Mouse (Mus musculus) cerebellum, postnatal 14 days (tissue): Measurements from ENCODE around the gene Gm29609.

Source experiments
- DNase-seq, 2 experiments: peaks; one replicate each; pipeline ENCODE4 v3.0.0; 2021; ENCODE audit warnings: mixed read lengths in 2 of 2

Gm29609 gene

DNA sequence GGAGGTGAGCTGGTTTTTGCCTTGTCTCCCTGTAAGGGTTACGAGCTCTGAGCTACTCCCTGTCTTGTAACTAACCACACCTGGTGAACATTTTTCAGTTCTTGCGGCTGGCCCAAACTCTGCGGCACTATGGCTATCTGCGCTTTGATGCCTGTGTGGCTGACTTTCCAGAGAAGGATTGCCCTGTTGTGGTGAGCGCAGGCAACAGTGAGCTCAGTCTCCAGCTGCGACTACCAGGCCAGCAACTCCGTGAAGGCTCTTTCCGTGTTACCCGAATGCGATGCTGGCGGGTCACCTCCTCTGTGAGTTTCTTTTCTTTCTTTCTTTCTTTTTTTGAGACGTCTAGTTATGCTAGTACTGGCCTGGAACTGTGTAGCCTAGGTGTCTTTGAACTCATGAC is 17.4 kb upstream of the Gm29609 start:
- no peak for DNase-seq

DNA sequence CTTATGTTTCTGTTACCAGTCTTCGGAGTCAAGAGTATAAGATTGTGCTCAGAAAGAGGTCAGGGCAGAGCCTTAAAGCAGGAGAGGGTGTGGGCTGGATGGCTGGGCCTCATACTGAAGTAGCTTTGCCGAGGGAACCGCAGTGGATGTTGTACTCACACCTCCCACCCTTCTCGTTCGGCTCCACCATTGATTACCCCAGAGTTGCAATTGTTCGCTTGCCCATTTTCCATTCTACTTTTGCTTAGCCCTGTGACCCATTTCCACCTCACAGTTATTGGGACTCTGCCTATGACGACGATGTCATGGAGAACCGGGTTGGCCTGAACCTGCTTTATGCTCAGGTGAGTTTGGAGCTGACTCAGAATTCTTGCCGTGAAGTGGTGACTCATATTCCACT is 16.5 kb upstream of the Gm29609 start:
- DNase-seq, result no peak

DNA sequence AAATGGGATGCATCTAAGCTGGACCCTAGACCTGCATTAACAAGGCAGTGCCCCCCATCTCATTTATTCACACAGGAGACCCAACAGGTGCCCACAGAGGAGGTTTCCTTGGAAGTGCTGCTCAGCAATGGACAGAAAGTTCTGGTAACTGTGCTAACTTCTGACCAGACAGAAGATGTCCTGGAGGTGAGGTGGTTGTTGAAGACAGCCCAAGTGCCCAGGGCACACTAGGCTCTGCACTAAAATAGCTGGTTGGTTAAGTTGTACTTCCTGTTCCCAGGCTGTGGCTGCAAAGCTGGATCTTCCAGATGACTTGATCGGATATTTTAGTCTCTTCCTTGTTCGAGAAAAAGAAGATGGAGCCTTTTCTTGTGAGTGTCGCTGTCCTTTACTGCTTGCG is 16.0 kb upstream of the Gm29609 start:
- no peak for DNase-seq

DNA sequence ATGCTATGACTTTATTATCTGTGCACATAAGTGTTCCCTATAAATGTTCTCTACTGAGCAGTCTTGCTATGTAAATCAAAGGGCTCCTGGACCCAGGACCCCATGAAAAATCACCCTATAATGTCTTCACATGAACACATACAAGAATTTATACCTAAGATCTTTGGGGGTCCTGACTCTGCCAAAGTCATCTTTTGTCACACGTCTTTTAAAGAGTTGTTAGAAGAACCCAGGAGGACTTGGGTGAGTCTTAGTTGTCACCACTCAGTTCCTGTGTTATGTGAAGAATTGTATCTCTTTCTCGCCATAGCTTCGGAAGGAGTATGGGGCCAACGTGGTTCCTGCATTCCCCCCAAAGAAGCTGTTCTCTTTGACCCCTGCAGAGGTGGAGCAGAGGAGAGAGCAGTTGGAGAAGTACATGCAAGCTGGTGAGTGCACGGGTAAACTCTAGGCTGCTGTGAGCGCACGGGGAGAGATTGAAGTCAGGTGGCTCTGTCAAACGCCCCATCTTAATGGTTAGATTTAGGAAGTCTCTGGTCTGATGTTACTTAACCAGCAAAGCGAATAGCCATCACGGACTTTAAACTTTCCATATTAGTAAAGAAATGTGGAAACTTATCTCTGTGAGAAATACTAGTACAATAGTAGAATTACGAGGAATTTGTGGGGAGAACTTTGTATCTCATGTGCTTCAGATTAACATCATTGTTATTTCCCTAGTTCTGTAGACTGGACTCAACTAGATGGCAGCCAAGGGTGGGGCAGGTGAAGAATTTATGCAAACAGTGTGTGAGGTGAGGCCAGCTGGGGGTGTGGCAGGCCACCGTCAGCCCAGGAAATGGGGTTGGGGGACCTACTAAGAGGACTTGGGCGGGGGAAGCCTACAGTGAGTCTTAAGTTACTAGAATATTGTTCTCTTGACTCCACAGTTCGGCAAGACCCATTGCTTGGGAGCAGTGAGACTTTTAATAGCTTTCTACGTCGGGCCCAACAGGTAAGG is 15.1 kb upstream of the Gm29609 start:
- peak in 1 of 2 experiments; percentile 5 for DNase-seq

DNA sequence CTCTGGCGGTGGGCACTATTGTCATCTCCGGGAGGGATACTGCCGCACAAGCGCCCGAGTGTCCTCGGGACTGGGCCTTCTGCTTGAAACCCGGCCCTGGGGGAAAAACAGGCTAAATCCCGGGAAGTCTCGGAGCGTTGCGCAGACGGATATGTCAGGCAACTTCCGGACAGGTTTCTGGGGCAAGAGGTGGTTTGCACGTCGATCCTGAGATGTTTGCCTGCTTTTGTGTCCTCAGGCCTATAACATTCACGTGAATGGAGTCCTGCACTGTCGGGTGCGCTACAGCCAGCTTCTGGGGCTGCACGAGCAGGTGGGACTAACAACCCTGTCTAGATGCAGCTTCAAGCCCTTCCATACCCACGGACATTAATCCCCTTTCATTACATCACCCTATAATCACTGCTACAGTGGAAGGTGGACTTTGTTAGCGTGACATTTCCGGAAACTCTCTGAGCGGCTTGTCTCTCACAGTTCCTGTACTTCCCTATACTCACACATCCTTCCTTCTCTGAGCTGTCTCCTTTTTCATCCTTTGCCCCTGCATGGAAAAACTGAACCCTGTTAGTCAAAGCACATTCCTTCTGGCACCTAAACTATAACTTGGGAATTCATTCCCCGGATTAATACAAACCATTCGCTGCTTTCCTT is 14.0 kb upstream of the Gm29609 start:
- DNase-seq, result peak in 1 of 2 experiments; percentile 23

DNA sequence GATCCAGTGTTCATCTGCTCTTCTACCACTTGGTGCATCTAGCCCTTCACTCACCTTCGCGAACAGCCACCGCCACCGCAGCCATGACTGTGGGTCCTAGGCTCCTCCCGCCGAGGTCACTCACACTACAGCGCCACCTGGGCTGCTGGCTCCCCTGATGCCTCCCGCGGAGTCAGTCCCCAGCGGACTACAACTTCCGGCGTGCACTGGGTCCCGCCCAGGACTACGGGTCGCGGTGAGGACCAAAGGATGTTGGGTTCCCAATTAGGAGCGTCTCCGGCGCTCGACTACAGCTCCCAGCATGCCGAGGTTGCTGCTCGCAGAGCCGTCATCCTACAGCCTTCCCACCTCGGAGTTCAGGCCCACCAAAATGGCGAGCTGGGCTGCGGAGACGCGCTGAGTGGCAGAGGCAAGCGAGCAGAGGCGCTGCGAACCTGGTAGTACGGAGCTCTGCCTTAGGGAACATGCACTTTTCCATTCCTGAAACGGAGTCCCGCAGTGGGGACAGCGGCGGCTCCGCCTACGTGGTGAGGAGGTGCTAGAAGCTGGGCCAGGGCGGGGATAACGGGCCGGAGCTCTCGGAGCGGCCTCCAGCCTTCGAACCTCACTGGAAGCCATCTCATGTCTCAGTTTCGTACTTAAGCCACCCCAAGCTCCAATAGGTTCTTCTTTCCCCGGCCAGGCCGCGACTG is 13.4 kb upstream of the Gm29609 start, which contains the start of the genes Snx17 and Eif2b4:
Gene Snx17, plus strand, starts transcription at position 289 of the 692 bp plus-strand sequence.
Gene Eif2b4, minus strand, starts transcription at position 492 of the 692 bp plus-strand sequence.
- peak; percentile 99 to 100 for DNase-seq

DNA sequence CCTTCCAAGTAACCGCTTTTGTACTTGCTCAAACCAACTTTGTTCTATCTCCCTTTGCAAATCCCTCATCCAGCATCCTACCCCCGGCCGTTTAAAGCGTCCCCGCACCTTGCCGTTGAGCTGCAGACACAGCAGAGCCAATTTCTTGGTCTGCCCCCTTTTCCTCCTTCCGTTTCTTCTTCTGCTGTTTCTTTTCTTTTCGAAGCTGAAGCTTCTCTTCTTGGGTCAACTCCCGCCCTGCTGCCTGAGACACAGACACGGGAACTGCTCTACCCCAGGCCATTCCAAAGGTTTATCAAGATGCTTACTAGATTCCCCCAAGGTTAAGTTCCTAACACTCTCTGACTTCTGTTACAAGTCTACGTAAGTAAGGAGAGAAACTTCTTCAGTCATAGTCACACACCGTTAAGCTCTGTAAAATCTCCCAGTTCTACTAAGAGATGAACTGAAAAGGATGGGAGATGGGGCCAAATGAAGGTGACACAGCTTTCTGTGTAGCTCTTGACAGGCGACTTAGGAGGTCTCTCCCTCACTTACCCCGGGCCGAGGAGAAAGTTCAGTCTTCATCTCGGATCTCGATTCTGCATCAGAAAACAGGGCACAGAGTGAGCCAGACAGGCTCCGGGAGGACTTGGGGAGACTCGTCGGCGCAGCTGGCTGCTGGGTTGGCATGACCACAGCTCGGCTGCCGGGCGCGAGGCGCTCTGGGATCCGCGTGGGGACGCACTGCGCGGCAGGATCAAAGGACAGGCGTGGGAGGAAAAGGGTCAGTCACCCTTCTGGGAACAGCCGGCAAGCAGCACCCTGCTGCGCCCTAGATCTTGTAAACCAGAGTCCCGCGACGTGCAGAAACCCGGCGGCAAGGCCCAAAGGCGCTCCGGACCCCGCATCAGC is 12.6 kb upstream of the Gm29609 start:
- DNase-seq, result no peak

DNA sequence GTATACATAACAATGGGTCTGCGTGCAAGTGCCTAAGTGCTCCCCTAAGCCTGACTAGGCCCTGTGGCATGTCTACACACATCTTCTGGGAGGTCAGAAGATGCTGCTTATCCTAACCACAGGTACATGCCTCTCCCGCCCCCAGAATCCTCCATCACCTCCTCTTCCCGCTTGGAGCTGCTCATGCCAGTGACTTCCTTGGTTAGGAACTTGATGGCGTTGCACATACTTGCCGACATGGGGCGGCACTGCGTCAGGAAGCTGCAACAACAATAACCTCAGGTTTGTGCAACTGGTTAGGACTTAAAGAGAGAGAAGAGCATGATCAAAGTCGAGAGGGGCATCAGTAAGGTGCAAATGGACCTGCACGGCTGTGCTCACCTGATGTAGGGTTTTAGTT is 10.5 kb upstream of the Gm29609 start:
- no peak for DNase-seq

DNA sequence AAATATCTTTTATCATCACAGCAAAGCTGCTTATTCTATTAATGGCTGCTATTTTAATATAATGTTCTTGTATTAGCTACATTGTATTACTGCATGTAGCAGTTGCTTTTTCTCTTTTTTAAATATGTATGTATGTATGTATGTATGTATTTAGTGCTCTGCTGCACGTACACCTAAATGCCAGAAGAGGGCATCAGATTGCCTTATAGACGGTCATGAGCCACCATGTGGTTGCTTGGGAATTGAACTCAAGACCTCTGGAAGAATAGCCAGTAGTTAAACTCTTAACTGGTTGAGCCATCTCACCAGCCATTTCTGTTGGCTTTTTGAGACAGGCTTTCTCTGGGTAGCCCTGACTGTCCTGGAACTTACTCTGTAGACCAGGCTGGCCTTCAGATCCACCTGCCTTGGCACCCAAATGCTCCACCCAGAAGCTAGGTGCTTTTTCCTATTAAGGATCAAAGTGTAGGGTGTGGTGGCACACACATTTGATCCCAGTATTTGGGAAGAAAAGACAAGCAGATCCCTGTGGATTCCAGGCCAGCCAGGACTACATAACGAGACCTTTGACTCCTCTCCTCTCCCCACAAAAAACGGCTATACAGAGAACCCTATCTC is 8.6 kb upstream of the Gm29609 start:
- DNase-seq, result no peak

DNA sequence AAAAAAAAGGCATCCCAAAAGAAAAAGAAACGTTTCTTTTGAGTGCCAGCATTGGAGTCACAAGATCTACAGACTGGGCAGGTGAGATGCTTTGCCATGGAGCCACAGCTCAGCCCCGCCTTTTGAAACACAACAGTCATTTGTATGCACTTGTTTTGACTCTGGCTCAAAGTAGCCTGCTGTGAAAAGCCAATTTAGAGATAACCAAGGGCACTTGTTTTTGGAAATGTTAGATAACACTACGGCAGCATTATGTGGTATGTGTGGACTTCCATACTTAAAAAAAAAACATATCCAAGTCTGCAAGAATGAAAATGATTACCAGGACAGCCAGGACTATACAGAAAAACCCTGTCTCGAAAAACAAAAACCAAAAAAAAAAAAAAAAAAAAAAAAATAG is 4.0 kb upstream of the Gm29609 start:
- DNase-seq, result no peak

DNA sequence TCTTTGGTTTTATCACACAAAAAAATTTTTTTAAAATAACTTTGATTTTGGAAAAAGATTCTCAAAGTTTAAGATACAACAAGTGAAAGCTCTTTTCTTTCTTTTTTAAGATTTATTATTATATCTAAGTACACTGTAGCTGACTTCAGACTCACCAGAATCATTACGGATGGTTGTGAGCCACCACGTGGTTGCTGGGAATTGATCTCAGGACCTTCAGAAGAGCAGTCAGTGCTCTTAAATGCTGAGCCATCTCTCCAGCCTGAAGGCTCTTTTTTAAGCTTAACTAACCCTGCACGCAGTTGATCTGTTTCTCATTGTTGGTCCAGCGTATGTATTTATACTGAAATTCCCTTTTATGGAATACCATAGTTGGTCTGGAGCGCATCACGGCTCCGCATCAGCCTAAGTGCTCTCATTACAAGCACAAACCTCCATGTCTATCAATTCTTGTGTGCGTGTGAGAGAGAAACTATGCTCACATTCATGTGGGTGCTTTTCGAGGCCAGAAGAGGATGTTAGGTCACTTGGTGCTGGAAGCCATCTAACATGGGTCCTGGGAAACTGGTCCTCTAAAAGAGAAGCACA is 1.6 kb upstream of the Gm29609 start:
- no peak for DNase-seq

DNA sequence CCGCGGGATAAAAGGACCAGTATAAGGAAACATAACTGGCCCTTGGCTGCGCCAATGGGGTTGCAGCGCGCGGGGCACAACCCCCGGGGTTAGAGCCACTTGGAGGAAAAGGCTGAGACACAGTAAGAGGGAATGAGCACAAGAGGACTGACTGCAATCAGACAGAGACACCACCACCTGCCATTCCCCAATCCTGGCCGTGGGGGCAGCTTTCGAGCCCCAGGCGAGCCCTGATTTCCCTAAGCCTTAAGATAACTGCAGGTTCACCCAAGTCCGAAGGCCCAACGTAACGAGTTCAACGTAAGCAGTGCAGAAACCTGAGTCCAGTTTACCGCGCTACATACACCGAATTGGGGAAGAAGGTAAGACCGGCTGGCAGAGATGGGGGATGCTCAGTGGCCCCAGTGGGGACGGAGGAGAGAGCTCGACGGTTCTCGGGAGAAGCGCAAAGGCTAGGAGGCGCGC is 378 bp downstream of the Gm29609 start:
- peak in 1 of 2 experiments; percentile 56 for DNase-seq

DNA sequence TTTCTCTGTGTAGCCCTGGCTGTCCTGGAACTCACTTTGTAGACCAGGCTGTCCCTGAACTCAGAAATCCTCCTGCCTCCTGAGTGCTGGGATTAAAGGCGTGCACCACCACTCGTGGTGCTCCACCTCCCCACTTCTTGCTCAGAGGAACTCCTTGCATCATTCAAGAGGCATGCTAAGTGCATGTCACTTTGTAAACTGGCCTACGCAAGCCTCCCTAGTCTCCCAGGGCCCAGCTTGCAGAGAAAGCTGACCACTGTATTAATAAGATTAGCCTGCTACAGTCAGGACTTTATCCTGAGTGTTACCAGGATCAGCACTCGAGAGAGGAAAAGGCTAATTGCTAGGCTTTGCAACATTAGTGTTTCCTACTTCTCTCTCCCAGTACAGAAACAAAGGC is 11.1 kb downstream of the Gm29609 start:
- no peak for DNase-seq

DNA sequence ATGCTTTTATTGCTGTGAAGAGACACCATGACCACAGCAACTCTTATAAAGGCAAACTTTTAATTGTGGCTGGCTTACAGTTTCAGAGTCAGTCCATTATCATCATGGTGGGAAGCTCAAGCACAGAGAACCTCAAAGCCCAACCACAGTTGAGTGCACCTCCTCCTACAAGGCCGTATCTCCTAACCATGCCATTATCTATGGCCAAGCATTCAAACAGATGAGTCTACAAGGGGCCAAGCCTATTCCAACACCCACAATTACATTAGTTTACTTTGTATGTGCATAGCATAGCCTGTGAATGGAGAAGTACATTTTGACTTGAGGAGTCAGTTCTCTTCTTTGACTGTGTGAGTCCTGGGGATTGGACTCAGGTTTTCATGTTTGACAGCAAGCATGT is 14.8 kb downstream of the Gm29609 start:
- no peak for DNase-seq

DNA sequence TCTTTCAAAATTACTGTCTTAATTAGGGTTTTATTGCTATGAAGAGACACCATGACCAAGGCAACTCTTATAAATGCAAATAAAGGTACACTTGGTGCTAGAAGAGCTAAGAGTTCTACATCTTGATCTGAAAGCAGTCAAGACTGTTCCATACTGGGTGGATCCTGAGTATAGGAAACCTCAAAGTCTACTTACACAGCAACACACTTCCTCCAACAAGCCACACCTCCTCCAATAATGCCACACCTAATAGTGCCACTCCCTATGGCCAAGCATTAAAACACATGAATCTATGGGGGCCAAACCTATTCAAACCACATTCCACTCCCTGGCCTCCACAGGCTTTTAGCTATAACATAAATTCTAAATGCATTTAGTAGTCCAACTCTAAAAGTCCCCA is 17.2 kb downstream of the Gm29609 start:
- no peak for DNase-seq

DNA sequence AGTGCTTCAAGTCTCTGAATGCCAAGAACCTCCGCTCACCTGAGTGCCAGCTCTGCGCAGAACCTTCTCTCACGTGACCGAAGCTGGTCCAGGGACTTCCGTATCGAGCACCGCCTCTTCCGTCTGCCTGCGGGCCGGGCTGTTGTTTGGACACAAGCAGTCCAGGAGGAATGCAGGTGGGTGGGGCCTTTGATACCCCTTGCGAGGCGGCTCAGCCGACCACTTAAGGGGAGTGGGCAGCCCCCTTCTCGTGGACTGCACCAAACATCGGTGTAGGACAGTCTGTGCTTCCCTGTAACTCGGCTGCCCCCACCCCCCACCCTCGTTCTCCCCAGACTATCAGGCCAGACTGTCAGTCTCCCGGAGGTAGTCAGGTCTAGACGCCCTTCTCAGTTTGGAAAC is 25.6 kb downstream of the Gm29609 start, which contains the start of gene Mpv17:
Gene Mpv17, minus strand, starts transcription at position 100 of the 402 bp plus-strand sequence.
- DNase-seq, result peak; percentile 86 to 87

DNA sequence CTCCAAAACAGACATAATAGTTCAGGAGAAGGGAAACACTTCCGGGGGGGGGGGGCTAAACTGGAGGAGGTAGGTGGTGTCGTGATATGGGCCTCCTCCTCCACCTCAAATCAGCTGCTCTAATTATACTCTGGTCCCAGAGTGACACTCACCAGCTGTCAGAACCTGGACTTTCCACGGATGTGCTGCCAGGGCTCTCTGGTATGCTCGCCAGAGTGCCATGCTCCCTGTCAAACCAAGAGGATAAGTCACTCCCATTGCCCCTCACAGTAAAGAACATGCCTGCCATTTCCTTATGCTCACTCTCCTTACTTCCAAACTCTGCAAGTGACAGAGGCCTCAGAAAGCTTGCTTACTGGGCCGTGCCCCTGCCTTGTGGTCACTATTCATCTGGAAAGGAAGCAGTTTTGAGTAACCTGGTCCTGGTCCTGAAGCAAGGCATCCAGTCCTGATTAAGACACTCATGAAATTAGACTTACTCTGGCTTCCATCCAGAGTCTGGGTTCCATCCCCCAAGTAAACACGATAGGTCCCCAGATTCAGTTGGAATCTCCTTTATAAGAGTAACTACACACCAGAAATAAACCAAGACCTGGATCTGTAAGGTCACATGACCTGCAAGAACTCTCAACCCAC is 26.1 kb downstream of the Gm29609 start:
- DNase-seq, result peak in 1 of 2 experiments; percentile 22

DNA sequence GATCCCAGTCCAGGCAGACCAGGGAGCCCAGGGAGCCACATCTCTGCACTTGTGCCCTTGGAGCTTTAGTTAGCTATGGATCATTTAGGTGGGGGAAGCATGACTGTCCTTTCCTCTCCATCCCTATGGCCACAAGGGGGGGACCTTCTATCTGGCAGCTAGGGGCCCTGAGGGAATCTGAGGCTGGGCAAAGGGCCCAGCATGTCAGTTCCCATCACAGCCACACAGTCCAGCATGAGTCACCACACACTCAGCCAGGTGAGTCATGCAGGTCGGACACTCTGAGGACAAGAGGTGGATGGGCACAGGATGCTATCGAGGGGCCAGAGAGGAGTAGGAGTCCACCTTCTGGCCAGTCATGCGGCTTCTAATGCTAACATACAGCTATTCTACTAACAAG is 28.0 kb downstream of the Gm29609 start:
- DNase-seq, result peak; percentile 47 to 63

DNA sequence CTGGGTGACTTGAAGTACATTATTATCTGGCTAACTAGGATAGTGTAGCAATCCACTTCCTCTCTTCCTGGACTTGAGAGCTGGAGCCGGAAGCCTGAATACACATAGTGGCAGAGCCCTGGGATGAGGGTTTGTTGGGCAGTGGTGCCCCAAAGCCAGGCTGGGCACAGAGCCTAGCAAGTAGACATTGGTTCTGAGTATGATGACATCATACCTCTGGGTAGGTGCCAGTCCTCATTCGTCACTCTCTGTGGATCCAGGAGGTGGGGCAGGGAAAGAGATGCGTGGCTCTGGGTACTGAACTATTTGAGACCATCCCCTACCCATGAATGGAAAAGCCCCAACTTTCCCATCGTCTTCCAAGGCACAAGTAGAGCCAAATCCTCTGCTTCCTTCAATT is 29.9 kb downstream of the Gm29609 start:
- peak in 1 of 2 experiments; percentile 45 for DNase-seq

DNA sequence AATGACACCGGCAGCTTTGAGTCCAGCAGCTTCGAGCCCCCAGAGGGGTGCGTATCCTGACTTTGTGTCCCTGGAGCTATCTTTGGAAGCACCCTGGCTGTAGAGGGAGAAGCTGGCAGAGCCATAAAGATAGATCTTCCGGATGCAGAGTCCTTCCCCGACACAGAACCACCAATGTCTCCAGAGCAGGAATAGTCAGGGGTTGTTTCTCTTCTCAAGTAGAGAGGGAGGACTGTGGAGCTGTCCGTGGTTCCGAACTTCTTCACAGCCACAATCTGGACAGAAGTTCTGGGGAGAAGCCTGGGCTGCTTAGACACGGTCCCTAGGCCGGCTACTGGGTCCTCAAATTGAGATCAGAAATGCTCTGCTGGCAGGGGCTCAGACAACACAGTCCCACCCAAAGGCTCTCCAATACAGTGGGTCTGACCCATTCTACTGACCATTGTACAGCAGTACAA is 40.7 kb downstream of the Gm29609 start:
- no peak for DNase-seq
